Mouse (Mus musculus) thymus, adult 18-20 months (tissue): Measurements from ENCODE around the gene Capn5.
"Not testable (repeated sequence)": the region's sequence is repeated elsewhere in the genome, so short reads cannot be mapped to it uniquely, and the experiment has no call there.

Experiments used
- DNase-seq, 2 experiments: peaks; one replicate each; pipeline ENCODE4 v3.0.0; 2022; ENCODE audit warnings: mixed read lengths in 2 of 2

Capn5 gene

GRCm38 (mm10) chr7:98177929-98178559, at the start of gene Capn5:
Capn5 (minus strand) TSS chr7:98178274.
- peak; percentile 58 to 67 for DNase-seq

GRCm38 (mm10) chr7:98223796-98224195, 45.7 kb upstream of the Capn5 start:
- no peak for DNase-seq

GRCm38 (mm10) chr7:98216713-98217112, 38.6 kb upstream of the Capn5 start:
- DNase-seq, result no peak

GRCm38 (mm10) chr7:98202946-98203345, 24.9 kb upstream of the Capn5 start:
- no peak for DNase-seq

- DNase-seq, result no peak
These were observed 23.5 kb upstream of the Capn5 start for GRCm38 (mm10) chr7:98201493-98202028.

- DNase-seq, result no peak
These were observed 22.3 kb upstream of the Capn5 start for GRCm38 (mm10) chr7:98200396-98200795.

- DNase-seq, result no peak
These were observed 21.3 kb upstream of the Capn5 start, which contains the start of gene B3gnt6 for GRCm38 (mm10) chr7:98199381-98199780. B3gnt6 (minus strand) TSS chr7:98199481.

GRCm38 (mm10) chr7:98195151-98195801, 17.2 kb upstream of the Capn5 start:
- no peak for DNase-seq

- DNase-seq, result peak; percentile 43 to 47
These were observed 16.1 kb upstream of the Capn5 start for GRCm38 (mm10) chr7:98194026-98194792.

GRCm38 (mm10) chr7:98193515-98194025, 15.5 kb upstream of the Capn5 start:
- DNase-seq, result peak in 1 of 2 experiments; percentile 23

GRCm38 (mm10) chr7:98191571-98192250, 13.6 kb upstream of the Capn5 start:
- DNase-seq, result no peak

GRCm38 (mm10) chr7:98190578-98190977, 12.5 kb upstream of the Capn5 start:
- DNase-seq, result no peak

- no peak for DNase-seq
These were observed 11.7 kb upstream of the Capn5 start for GRCm38 (mm10) chr7:98189745-98190144.

GRCm38 (mm10) chr7:98188680-98189079, 10.6 kb upstream of the Capn5 start:
- DNase-seq, result no peak

GRCm38 (mm10) chr7:98188238-98188637, 10.2 kb upstream of the Capn5 start:
- no peak for DNase-seq

- not testable (repeated sequence) for DNase-seq
These were observed 9.3 kb upstream of the Capn5 start for GRCm38 (mm10) chr7:98187332-98187731.

GRCm38 (mm10) chr7:98186637-98187036, 8.6 kb upstream of the Capn5 start:
- DNase-seq, result no peak

- no peak for DNase-seq
These were observed 7.3 kb upstream of the Capn5 start for GRCm38 (mm10) chr7:98185326-98185725.

GRCm38 (mm10) chr7:98178560-98179231, 622 bp upstream of the Capn5 start:
- DNase-seq, result no peak

- no peak for DNase-seq
These were observed 527 bp downstream of the Capn5 start for GRCm38 (mm10) chr7:98177566-98177928.

- DNase-seq, result no peak
These were observed 996 bp downstream of the Capn5 start for GRCm38 (mm10) chr7:98177071-98177485.
